Comparison of ENCODE assay signal across 9 mouse cellular contexts in the genomic region with DNA sequence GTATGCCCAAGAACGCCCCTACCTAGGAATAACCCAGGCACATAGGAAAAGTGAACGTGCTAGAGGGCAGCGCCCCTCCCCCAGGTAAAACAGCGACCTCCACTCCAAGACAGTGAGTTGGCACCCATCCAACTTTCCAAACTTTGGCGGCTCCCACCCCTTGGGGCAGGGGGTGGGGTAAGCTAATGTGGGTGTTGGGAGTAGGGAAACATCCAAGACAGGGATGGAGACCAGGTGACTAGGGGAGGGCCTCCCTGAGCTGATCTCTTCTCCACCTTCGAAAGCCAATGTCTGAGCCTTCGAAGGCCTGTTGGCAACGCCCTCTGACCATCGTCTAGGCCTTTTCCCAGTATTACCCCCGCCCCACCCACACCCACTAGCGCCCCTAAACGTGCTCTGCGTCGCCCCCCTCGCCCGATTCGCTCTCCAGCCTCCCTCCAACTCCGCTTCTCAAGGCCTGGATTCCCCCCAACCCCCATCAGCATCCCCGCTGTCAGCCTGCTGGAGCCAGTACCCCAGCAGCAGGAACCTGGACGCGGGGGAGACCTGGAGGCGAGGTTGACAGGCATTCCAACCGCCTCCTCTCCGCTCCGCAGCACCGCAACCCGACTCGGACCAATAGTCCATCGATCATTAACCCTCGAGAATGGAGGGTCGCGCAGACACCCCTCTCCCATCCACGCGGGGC. TPM values are rescaled to one million over a fixed set of nuclear protein-coding genes. Genes with fewer than 3 reads are reported as not detected.
DNase-seq lines count a peak whose midpoint lies in the region; ATAC-seq lines count a peak whose summit lies in the region.
"Had no signal": no experiment of that assay in that cellular context is flagged by ENCODE, and none has a peak within 500 bp of the region (broad histone marks: within the 10 kb centered on the region; RNA-seq: fewer than 3 reads in every experiment).

No protein-coding gene starts in this region.

- no peaks in the 10 kb centered on the region for H3K36me3 ChIP-seq in megakaryocyte, embryonic 14.5 days (replicated peaks; ENCODE audit: low read length)
- H3K36me3 ChIP-seq in embryonic facial prominence, embryonic 10.5 days (replicated peaks): peaks cover 16% of the 10 kb centered on the region
- peaks cover 14% of the 10 kb centered on the region for H3K36me3 ChIP-seq in hindbrain, embryonic 16.5 days (ENCODE audit: control insufficient read depth, insufficient read depth, low read length)
- H3K36me3 ChIP-seq in macrophage (ENCODE audit: inconsistent target): no peaks in the 10 kb centered on the region

- H3K9ac ChIP-seq in hindbrain, embryonic 16.5 days (ENCODE audit: low read depth, low read length): peak overlapping the region; percentile 98

- WGBS in embryonic facial prominence, embryonic 10.5 days: 4% methylated on average over 34 of the region's 34 CpGs
- WGBS in hindbrain, embryonic 16.5 days: 2% methylated on average over 28 of the region's 34 CpGs
- 16% methylated on average over 30 of the region's 34 CpGs for WGBS in macrophage (ENCODE audit: missing documents)

- H3K79me2 ChIP-seq in macrophage (ENCODE audit: inconsistent target): no peaks in the 10 kb centered on the region

- peaks cover 44% of the 10 kb centered on the region for H3K4me1 ChIP-seq in megakaryocyte, embryonic 14.5 days
- H3K4me1 ChIP-seq in embryonic facial prominence, embryonic 10.5 days: peaks cover 68% of the 10 kb centered on the region
- peaks cover 43% of the 10 kb centered on the region for H3K4me1 ChIP-seq in hindbrain, embryonic 16.5 days (ENCODE audit: control insufficient read depth, insufficient read depth, low read depth, low read length)

- peak overlapping the region; percentile 94 for H3K27ac ChIP-seq in embryonic facial prominence, embryonic 10.5 days (replicated peaks)
- H3K27ac ChIP-seq in hindbrain, embryonic 16.5 days (ENCODE audit: low read depth, low read length): peak overlapping the region; percentile 95
- H3K27ac ChIP-seq in macrophage: no peak overlapping the region

- peak overlapping the region; percentile 93 for H3K4me3 ChIP-seq in megakaryocyte, embryonic 14.5 days (replicated peaks)
- H3K4me3 ChIP-seq in embryonic facial prominence, embryonic 10.5 days: peak overlapping the region; percentile 87
- H3K4me3 ChIP-seq in hindbrain, embryonic 16.5 days (ENCODE audit: low read length): peak overlapping the region; percentile 95
- peak overlapping the region; percentile 40 for H3K4me3 ChIP-seq in macrophage (ENCODE audit: inconsistent target)

- DNase-seq in adrenal gland, postnatal 25 days: peak; percentile 27
- DNase-seq in embryonic facial prominence, embryonic 10.5 days (ENCODE audit: low spot score): peak; percentile 59
- DNase-seq in testis, postnatal 10 days (ENCODE audit: low spot score): peak; percentile 71
- DNase-seq in spleen, postnatal 10 days (ENCODE audit: low spot score in 2 of 2): no peak

- H3K4me2 ChIP-seq in hindbrain, embryonic 16.5 days (ENCODE audit: low read length): peak overlapping the region; percentile 90

- no peak for ATAC-seq in megakaryocyte, adult 5-6 weeks (ENCODE audit: poor library complexity, severe bottlenecking)
- ATAC-seq in hindbrain, embryonic 16.5 days: peak; percentile 13

- H3K27me3 ChIP-seq in megakaryocyte, embryonic 14.5 days (replicated peaks): peaks cover 60% of the 10 kb centered on the region
- H3K27me3 ChIP-seq in embryonic facial prominence, embryonic 10.5 days (replicated peaks; ENCODE audit: low read depth, poor library complexity, severe bottlenecking): peaks cover 26% of the 10 kb centered on the region
- H3K27me3 ChIP-seq in hindbrain, embryonic 16.5 days (replicated peaks; ENCODE audit: control insufficient read depth, insufficient read depth, low read length): no peaks in the 10 kb centered on the region

- H3K9me3 ChIP-seq in megakaryocyte, embryonic 14.5 days: no peaks in the 10 kb centered on the region
- no peaks in the 10 kb centered on the region for H3K9me3 ChIP-seq in embryonic facial prominence, embryonic 10.5 days
- no peaks in the 10 kb centered on the region for H3K9me3 ChIP-seq in hindbrain, embryonic 16.5 days (ENCODE audit: control insufficient read depth, low read length)

RNA-seq across cellular contexts. Expression of a gene that starts 1.1 kb away (rescaled TPM):
- polyA plus RNA-seq in megakaryocyte, embryonic 14.5 days (2012; ENCODE audit: insufficient read depth, low replicate concordance): 1.4 and 2.8 TPM in 2 replicates
- 1.2 and 1.4 TPM in 2 replicates for total RNA-seq in megakaryocyte, adult 5-6 weeks (2015)
- 0.62 and 0.65 TPM in 2 replicates for total RNA-seq in megakaryocyte, adult 5-6 weeks (2017)
- total RNA-seq in adrenal gland, postnatal 25 days (2021): 7.4 and 10.4 TPM in 2 replicates
- polyA plus RNA-seq in embryonic facial prominence, embryonic 10.5 days (2016; fragmentation: Nextera tagmentation; extraction: Ambion mirVana): 5.3 and 5.7 TPM in 2 replicates
- polyA plus RNA-seq in hindbrain, embryonic 16.5 days (2015; fragmentation: Nextera tagmentation; extraction: Ambion mirVana): 59.6 and 69.0 TPM in 2 replicates
- total RNA-seq in macrophage (2018; cell fraction: chromatin; rRNA removed): 10 to 100 TPM in 25 of 26 experiments, 1 to 10 TPM in 1; 7.5 to 54.0 (median 29.1) TPM
- total RNA-seq in macrophage (2018; cell fraction: cytosol; rRNA removed): 1 to 10 TPM in 25 of 26 experiments, under 1 TPM in 1; 0.98 to 6.2 (median 3.1) TPM
- 10 to 100 TPM in 25 of 26 experiments, 1 to 10 TPM in 1; 5.0 to 35.3 (median 19.2) TPM for total RNA-seq in macrophage (2018; cell fraction: nucleus; rRNA removed)
- polyA plus RNA-seq in macrophage (2018): 0.52 to 3.0 TPM (median 1.7 TPM) in 3 replicates

RNA-seq across cellular contexts. Expression of a gene that starts 4.8 kb away (rescaled TPM):
- 275 and 2,598 TPM in 2 replicates for polyA plus RNA-seq in megakaryocyte, embryonic 14.5 days (2012; ENCODE audit: insufficient read depth, low replicate concordance)
- total RNA-seq in megakaryocyte, adult 5-6 weeks (2015): 2,687 and 2,729 TPM in 2 replicates
- 1,233 and 1,246 TPM in 2 replicates for total RNA-seq in megakaryocyte, adult 5-6 weeks (2017)
- 1,136 and 1,344 TPM in 2 replicates for total RNA-seq in adrenal gland, postnatal 25 days (2021)
- polyA plus RNA-seq in embryonic facial prominence, embryonic 10.5 days (2016; fragmentation: Nextera tagmentation; extraction: Ambion mirVana): 1,206 and 1,219 TPM in 2 replicates
- polyA plus RNA-seq in hindbrain, embryonic 16.5 days (2015; fragmentation: Nextera tagmentation; extraction: Ambion mirVana): 578 and 612 TPM in 2 replicates
- total RNA-seq in macrophage (2018; cell fraction: chromatin; rRNA removed): 100 to 1,000 TPM in 7 of 26 experiments, 10 to 100 TPM in 19; 45.2 to 275 (median 88.9) TPM
- total RNA-seq in macrophage (2018; cell fraction: cytosol; rRNA removed): 1,000 to 10,000 TPM; 1,148 to 2,667 (median 1,510) TPM
- 100 to 1,000 TPM; 164 to 346 (median 261) TPM for total RNA-seq in macrophage (2018; cell fraction: nucleus; rRNA removed)
- 1,810 to 2,012 TPM (median 1,833 TPM) in 3 replicates for polyA plus RNA-seq in macrophage (2018)

RNA-seq across cellular contexts. Expression of a gene that starts 25.7 kb away (rescaled TPM):
- 9.1 TPM in 1 of 2 replicates, not detected in the other for polyA plus RNA-seq in megakaryocyte, embryonic 14.5 days (2012; ENCODE audit: insufficient read depth, low replicate concordance)
- 42.9 and 56.3 TPM in 2 replicates for total RNA-seq in megakaryocyte, adult 5-6 weeks (2015)
- total RNA-seq in megakaryocyte, adult 5-6 weeks (2017): 51.2 TPM in 2 replicates
- total RNA-seq in adrenal gland, postnatal 25 days (2021): 0.79 TPM in 1 of 2 replicates, not detected in the other
- 15.6 and 19.2 TPM in 2 replicates for polyA plus RNA-seq in embryonic facial prominence, embryonic 10.5 days (2016; fragmentation: Nextera tagmentation; extraction: Ambion mirVana)
- polyA plus RNA-seq in hindbrain, embryonic 16.5 days (2015; fragmentation: Nextera tagmentation; extraction: Ambion mirVana): 7.3 and 7.6 TPM in 2 replicates
- total RNA-seq in macrophage (2018; cell fraction: chromatin; rRNA removed): 1,000 to 10,000 TPM in 2 of 26 experiments, 100 to 1,000 TPM in 20, 10 to 100 TPM in 4; 31.1 to 1,259 (median 293) TPM
- total RNA-seq in macrophage (2018; cell fraction: cytosol; rRNA removed): 100 to 1,000 TPM in 11 of 26 experiments, 10 to 100 TPM in 15; 31.4 to 249 (median 89.3) TPM
- total RNA-seq in macrophage (2018; cell fraction: nucleus; rRNA removed): 1,000 to 10,000 TPM in 4 of 26 experiments, 100 to 1,000 TPM in 18, 10 to 100 TPM in 4; 16.7 to 1,412 (median 497) TPM
- polyA plus RNA-seq in macrophage (2018): 5.0 to 99.1 TPM (median 38.4 TPM) in 3 replicates

RNA-seq across cellular contexts. Expression of a gene that starts 31.6 kb away (rescaled TPM):
- polyA plus RNA-seq in megakaryocyte, embryonic 14.5 days (2012; ENCODE audit: insufficient read depth, low replicate concordance): 1.5 TPM in 1 of 2 replicates, not detected in the other
- total RNA-seq in megakaryocyte, adult 5-6 weeks (2015): 0.09 TPM in 1 of 2 replicates, not detected in the other
- total RNA-seq in megakaryocyte, adult 5-6 weeks (2017): 0.04 and 0.08 TPM in 2 replicates
- 1.9 and 2.2 TPM in 2 replicates for total RNA-seq in adrenal gland, postnatal 25 days (2021)
- 0.25 and 0.47 TPM in 2 replicates for polyA plus RNA-seq in embryonic facial prominence, embryonic 10.5 days (2016; fragmentation: Nextera tagmentation; extraction: Ambion mirVana)
- polyA plus RNA-seq in hindbrain, embryonic 16.5 days (2015; fragmentation: Nextera tagmentation; extraction: Ambion mirVana): 7.9 and 9.8 TPM in 2 replicates
- 1 to 10 TPM in 15 of 26 experiments, under 1 TPM in 8, not detected in 3; 0.22 to 9.7 (median 3.6) TPM for total RNA-seq in macrophage (2018; cell fraction: chromatin; rRNA removed)
- total RNA-seq in macrophage (2018; cell fraction: cytosol; rRNA removed): 10 to 100 TPM in 8 of 26 experiments, 1 to 10 TPM in 6, under 1 TPM in 12; 0.33 to 13.7 (median 3.8) TPM
- 10 to 100 TPM in 4 of 26 experiments, 1 to 10 TPM in 10, under 1 TPM in 11, not detected in 1; 0.26 to 13.5 (median 3.5) TPM for total RNA-seq in macrophage (2018; cell fraction: nucleus; rRNA removed)
- polyA plus RNA-seq in macrophage (2018): 3.4 to 15.5 TPM (median 9.6 TPM) in 3 replicates
- total RNA-seq: hematopoietic stem cell, adult 5-6 weeks had no signal

RNA-seq across cellular contexts. Expression of a gene that starts 35.5 kb away (rescaled TPM):
- polyA plus RNA-seq in megakaryocyte, embryonic 14.5 days (2012; ENCODE audit: insufficient read depth, low replicate concordance): 1.6 TPM in 1 of 2 replicates, not detected in the other
- 13.7 and 15.9 TPM in 2 replicates for total RNA-seq in megakaryocyte, adult 5-6 weeks (2015)
- total RNA-seq in megakaryocyte, adult 5-6 weeks (2017): 6.3 and 6.7 TPM in 2 replicates
- total RNA-seq in adrenal gland, postnatal 25 days (2021): 13.4 and 20.9 TPM in 2 replicates
- 0.07 and 0.13 TPM in 2 replicates for polyA plus RNA-seq in embryonic facial prominence, embryonic 10.5 days (2016; fragmentation: Nextera tagmentation; extraction: Ambion mirVana)
- polyA plus RNA-seq in hindbrain, embryonic 16.5 days (2015; fragmentation: Nextera tagmentation; extraction: Ambion mirVana): 2.1 and 2.8 TPM in 2 replicates
- 10 to 100 TPM in 20 of 26 experiments, 1 to 10 TPM in 6; 4.1 to 53.3 (median 21.2) TPM for total RNA-seq in macrophage (2018; cell fraction: chromatin; rRNA removed)
- total RNA-seq in macrophage (2018; cell fraction: cytosol; rRNA removed): 10 to 100 TPM in 12 of 26 experiments, 1 to 10 TPM in 14; 4.8 to 18.4 (median 9.6) TPM
- 10 to 100 TPM in 22 of 26 experiments, 1 to 10 TPM in 4; 6.7 to 40.2 (median 15.5) TPM for total RNA-seq in macrophage (2018; cell fraction: nucleus; rRNA removed)
- 13.4 to 21.7 TPM (median 14.8 TPM) in 3 replicates for polyA plus RNA-seq in macrophage (2018)

Comparison
In these comparisons a context has a peak if more than half of its experiments do, and no peak if none do; other contexts are left out.
1. H3K4me3 ChIP-seq: peak in every context shown above with its lines; median percentile 95 in hindbrain, embryonic 16.5 days; 93 in megakaryocyte, embryonic 14.5 days; 87 in embryonic facial prominence, embryonic 10.5 days; 40 in macrophage.
2. DNase-seq: peak in adrenal gland, postnatal 25 days (single experiment), embryonic facial prominence, embryonic 10.5 days (single experiment) and testis, postnatal 10 days (single experiment); none in spleen, postnatal 10 days (0 of 2).